Mouse (Mus musculus) layer of hippocampus, postnatal 25 days (tissue): ENCODE results near the gene Bbs10. TPM values are rescaled to one million over a fixed set of nuclear protein-coding genes. Genes with fewer than 3 reads are reported as not detected.

ENCODE experiments used
- DNase-seq, 2 experiments: peaks; one replicate each; pipeline ENCODE4 v3.0.0; 2022; ENCODE audit warnings: mixed read lengths in 2 of 2, low spot score in 1 of 2; ENCODE audit errors: extremely low spot score in 1 of 2
- total RNA-seq, 2 experiments: library from RNA; stranded (reverse); gene quantifications; 2 replicates each; pipeline ENCODE4 v1.2.3; 2021

The Bbs10 gene
- total RNA-seq, result 1 to 10 TPM; 5.8 TPM

- peak; percentile 87 to 91 for DNase-seq
Observed at GRCm38 (mm10) chr10:111298140-111299098, at the start of gene Bbs10. Gene Bbs10 (plus strand): TSS chr10:111298679.

- DNase-seq, result no peak
Observed at GRCm38 (mm10) chr10:111250192-111250591, 48.3 kb upstream of the Bbs10 start.

- DNase-seq, result no peak
Observed at GRCm38 (mm10) chr10:111251666-111252065, 46.8 kb upstream of the Bbs10 start.

- peak in 1 of 2 experiments; percentile 37 for DNase-seq
Observed at GRCm38 (mm10) chr10:111255228-111255627, 43.3 kb upstream of the Bbs10 start.

GRCm38 (mm10) chr10:111256156-111256555 lies 42.3 kb upstream of the Bbs10 start:
- DNase-seq, result no peak

GRCm38 (mm10) chr10:111257358-111257757 lies 41.1 kb upstream of the Bbs10 start:
- DNase-seq, result no peak

GRCm38 (mm10) chr10:111258256-111258655 lies 40.2 kb upstream of the Bbs10 start:
- no peak for DNase-seq

GRCm38 (mm10) chr10:111271687-111272086 lies 26.8 kb upstream of the Bbs10 start:
- DNase-seq, result no peak

- no peak for DNase-seq
Observed at GRCm38 (mm10) chr10:111272905-111273304, 25.6 kb upstream of the Bbs10 start.

GRCm38 (mm10) chr10:111273463-111274088 lies 24.9 kb upstream of the Bbs10 start:
- no peak for DNase-seq

- DNase-seq, result no peak
Observed at GRCm38 (mm10) chr10:111275822-111276221, 22.7 kb upstream of the Bbs10 start.

GRCm38 (mm10) chr10:111297631-111298030 lies 848 bp upstream of the Bbs10 start:
- no peak for DNase-seq

GRCm38 (mm10) chr10:111299591-111299990 lies 1.1 kb downstream of the Bbs10 start:
- DNase-seq, result no peak

GRCm38 (mm10) chr10:111301041-111301440 lies 2.6 kb downstream of the Bbs10 start:
- DNase-seq, result no peak

- no peak for DNase-seq
Observed at GRCm38 (mm10) chr10:111302486-111302885, 4.0 kb downstream of the Bbs10 start.

- DNase-seq, result no peak
Observed at GRCm38 (mm10) chr10:111308850-111309501, 10.5 kb downstream of the Bbs10 start.

GRCm38 (mm10) chr10:111313282-111313681 lies 14.8 kb downstream of the Bbs10 start:
- no peak for DNase-seq

GRCm38 (mm10) chr10:111314636-111315395 lies 16.3 kb downstream of the Bbs10 start:
- no peak for DNase-seq

GRCm38 (mm10) chr10:111315940-111316339 lies 17.5 kb downstream of the Bbs10 start:
- no peak for DNase-seq

- no peak for DNase-seq
Observed at GRCm38 (mm10) chr10:111318021-111318420, 19.5 kb downstream of the Bbs10 start.
